Mouse (Mus musculus) cortical plate, adult 2 months (tissue): Measurements from ENCODE around the gene Aff1. TPM values are rescaled to one million over a fixed set of nuclear protein-coding genes. Genes with fewer than 3 reads are reported as not detected.

Experiments
- H3K27ac ChIP-seq: fragments of 200-500 bp; 2 replicates; pipeline ENCODE4 v1.5.1; 2012; ENCODE audit warnings: low read length, control low read depth, inconsistent platforms; ENCODE audit not compliant: insufficient read depth
- H3K4me1 ChIP-seq: fragments of 200-500 bp; 2 replicates; pipeline ENCODE4 v1.6.1; 2011; ENCODE audit warnings: low read length; ENCODE audit not compliant: control insufficient read depth, insufficient read depth
- H3K4me3 ChIP-seq: fragments of 200-500 bp; 2 replicates; pipeline ENCODE4 v1.5.1; 2011; ENCODE audit warnings: mild to moderate bottlenecking, low read length, control low read depth; ENCODE audit not compliant: insufficient read depth
- CTCF ChIP-seq: fragments of 200-500 bp; IDR thresholded peaks from 2 replicates; pipeline ENCODE4 v1.5.1; 2011; ENCODE audit warnings: mild to moderate bottlenecking, control low read depth, low read length; ENCODE audit not compliant: insufficient read depth; ENCODE audit errors: extremely low read depth
- POLR2A ChIP-seq: fragments of 200-500 bp; IDR thresholded peaks from 2 replicates; pipeline ENCODE4 v1.6.1; 2011; ENCODE audit warnings: mild to moderate bottlenecking, low read length, control low read depth; ENCODE audit not compliant: insufficient read depth; ENCODE audit errors: extremely low read depth
- polyA plus RNA-seq: library from polyadenylated mRNA; depleted of rRNA; stranded (reverse); fragments of >200 nt; gene quantifications from 2 replicates; pipeline ENCODE4 v1.2.3, GENCODE M21; 2012

Aff1 gene
- polyA plus RNA-seq, 1 experiment, result 3.6 TPM

DNA sequence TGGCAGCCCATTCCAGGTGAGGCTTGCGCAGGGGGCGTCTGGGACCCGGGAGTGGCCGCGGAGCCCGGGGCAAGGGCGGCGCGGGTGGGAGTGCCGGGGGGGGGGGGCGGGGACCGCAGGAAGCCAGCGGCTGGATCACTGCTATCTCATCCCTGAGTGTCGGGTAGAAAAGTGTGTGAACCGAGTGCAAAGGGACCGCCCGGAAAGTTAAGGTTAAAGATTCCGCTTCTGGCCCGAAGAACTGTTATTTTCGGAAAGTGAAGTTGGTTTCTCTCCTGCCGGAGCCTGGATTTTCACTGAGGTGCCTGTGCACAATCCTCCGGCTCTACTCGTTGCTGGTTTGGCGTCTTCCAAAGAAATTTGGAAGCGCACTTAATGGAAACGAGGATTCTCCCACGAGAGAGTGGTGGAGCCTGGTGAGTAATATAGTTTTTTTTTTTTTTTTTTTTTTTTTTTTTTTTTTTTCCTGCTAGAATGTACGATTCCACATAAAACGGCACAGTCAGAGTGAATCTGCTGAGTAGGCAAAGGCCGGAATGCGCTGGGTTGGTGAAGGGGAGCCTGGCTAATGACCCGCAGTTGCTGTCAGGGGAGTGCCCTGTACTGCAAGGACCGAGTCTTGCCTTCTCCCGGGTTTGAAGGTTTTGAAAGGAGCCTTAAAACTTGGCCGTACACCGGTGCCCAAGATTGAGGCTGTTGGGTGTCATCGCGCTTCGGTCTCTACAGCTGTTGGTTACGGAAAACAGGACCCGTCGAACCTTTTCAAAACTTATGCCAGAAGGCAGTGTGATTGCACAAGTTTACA is 62.4 kb downstream of the Aff1 start:
- H3K4me3 ChIP-seq, result peak overlapping the region; percentile 94
- peak overlapping the region; percentile 99 for H3K27ac ChIP-seq
- H3K4me1 ChIP-seq, result 0 out of 2 replicates have a peak, but pooled peaks cover 2% of the 10 kb centered on the region
- TF ChIP-seq CTCF, result no peak
- TF ChIP-seq POLR2A, result no peak

DNA sequence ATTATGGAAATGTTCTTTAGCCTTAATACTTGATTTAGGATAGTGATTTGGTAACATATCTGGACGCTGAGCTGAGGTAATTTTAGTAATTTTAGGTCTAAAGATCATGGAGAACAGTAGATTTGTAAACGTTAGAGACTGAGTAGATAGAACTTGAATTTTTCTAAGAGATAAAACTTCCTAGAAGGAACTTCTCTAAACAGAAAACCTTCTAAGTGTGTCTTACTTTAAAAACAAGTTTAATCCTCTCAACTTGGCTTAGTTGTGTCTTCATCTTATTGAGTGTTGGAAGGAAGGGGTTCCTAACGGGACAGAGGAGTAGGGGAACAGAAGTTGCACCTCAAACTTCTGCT is 62.9 kb downstream of the Aff1 start:
- TF ChIP-seq CTCF (no peak), POLR2A (no peak)
- Histone ChIP-seq H3K27ac (no peak overlapping the region), H3K4me1 (0 out of 2 replicates have a peak, but pooled peaks cover 2% of the 10 kb centered on the region), H3K4me3 (peak overlapping the region; percentile 94; the same call in 1 of the 2 replicates)

DNA sequence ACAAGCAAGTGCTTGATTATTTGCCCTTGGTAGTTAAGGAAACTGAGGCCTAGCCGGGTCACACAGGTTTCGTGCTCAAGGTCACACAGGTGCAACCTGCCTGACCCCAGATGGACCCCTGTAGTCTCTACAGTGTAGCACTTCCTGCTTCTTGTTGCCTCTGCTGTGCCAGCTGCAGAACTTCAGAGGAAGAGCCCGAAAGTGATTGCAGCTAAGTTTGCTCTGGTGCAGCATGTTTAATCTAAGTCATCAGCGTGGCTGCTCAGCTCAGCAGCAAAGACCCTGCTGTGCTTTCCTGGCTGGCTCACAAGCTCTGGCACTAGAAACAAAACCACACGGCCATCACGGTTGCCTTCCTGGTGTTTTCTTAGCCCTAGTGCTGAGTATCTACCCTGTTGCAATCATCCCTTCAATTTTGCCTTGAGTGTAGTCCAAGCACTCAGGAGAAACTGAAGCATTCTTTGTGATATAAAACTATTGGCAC is 64.1 kb downstream of the Aff1 start:
- Histone ChIP-seq H3K27ac (no peak overlapping the region), H3K4me3 (no peak overlapping the region), H3K4me1 (0 out of 2 replicates have a peak, but pooled peaks cover 2% of the 10 kb centered on the region)
- TF ChIP-seq CTCF, result no peak

DNA sequence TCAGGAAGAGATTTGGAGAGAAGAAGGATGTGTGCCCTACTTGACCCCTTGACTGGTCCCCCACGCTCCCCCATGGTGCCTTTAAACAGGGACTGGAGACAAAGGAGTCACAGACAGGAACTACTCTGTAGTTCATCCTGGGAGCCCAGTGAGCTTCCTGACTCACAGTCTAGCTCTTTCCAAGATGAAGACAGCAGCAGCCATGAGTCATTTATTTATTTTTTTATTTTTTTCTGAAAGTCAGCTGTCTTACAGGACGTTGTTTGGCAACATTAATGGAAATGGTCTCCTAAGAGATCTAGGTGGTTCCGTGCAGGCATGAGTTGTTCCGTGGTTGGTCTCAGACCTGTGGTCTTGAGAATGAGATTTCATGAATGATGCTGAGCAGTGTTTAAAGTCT is 66.3 kb downstream of the Aff1 start:
- H3K4me3 ChIP-seq, result no peak overlapping the region
- TF ChIP-seq CTCF, result no peak
- TF ChIP-seq POLR2A, result no peak
- H3K4me1 ChIP-seq, result no peaks in the 10 kb centered on the region
- H3K27ac ChIP-seq, result no peak overlapping the region

DNA sequence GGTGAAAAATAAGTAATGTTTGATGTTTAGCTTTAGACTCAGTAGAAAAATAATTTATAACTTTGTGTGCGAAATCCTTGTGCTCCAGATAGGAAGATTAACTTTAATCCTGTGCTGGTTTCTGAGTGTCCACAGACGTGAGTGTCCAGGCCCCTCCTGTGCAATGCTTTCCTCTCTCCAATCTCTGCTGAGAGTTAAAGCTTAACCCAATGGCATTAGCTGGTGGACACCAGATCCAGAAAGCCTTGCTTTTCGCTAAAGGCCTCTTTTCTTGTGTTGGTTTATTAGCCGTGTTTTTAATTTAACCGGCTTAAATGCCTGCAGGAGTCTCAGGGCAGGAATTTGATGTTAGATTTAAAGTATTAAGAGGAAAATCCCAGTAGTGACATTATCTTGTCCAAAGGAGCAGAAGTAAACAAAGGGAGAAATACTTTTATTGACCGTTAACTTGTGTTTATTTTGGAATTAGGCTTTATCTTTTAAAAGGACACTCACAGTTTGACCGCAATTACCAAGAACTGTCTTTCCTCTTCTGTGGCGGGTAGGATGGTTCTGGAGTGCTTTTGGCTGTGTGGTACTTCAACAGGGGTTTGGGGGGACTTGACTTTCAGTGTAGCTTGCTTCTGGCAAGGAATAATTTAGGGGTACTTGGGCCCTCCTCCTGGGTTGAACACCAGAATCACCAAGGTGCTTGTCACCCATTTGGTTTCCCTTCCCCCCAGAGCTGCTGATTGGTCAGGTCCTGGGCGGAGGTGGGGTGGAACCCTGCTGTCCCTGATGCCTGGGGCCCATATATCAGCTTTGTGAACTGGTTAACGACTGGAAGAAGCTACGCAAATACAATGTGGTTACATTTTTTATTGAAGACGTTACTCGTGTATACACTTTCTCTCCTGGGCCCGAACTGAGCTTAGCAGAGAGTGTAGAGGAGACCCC is 67.6 kb downstream of the Aff1 start:
- Histone ChIP-seq H3K4me3 (peak overlapping the region; percentile 20; the same call in 1 of the 2 replicates), H3K4me1 (no peaks in the 10 kb centered on the region), H3K27ac (no peak overlapping the region)
- no peak for TF ChIP-seq POLR2A
- no peak for TF ChIP-seq CTCF

DNA sequence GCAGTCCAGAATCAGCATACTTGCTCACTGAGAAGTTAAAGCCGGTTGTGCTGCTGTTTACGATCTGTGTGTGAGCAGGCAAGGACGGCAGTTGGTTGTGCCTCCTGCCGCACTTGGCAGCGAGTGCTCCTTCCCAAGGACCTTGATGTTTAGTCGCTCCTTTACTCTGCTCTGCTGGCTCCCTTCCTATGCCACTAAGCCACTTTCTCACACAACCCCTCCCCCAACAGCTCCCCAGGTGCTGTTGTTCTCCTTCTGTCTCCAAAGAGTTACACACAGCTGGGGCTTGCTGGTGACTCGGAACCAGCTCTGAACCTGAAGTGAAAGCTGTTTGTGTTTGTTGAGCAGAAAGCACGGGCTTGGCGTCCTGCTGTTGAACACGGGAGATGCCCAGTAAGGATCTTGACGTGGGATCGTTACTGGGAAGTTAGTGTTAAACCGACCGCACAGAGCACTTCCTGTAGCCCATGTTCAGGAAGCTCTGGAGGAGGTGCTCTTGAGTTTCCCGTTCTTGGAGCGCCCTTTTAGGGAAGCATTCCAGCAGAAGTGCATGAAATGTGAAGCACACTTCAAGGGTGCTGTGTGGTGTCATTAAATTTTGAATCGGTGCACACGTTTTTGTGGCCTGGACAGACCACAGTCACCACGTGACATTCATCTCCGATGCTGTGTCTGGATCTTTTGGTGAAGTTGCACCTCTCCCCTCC is 68.4 kb downstream of the Aff1 start:
- Histone ChIP-seq H3K27ac (no peak overlapping the region), H3K4me3 (peak overlapping the region; percentile 20), H3K4me1 (no peaks in the 10 kb centered on the region)
- no peak for TF ChIP-seq CTCF
- no peak for TF ChIP-seq POLR2A

DNA sequence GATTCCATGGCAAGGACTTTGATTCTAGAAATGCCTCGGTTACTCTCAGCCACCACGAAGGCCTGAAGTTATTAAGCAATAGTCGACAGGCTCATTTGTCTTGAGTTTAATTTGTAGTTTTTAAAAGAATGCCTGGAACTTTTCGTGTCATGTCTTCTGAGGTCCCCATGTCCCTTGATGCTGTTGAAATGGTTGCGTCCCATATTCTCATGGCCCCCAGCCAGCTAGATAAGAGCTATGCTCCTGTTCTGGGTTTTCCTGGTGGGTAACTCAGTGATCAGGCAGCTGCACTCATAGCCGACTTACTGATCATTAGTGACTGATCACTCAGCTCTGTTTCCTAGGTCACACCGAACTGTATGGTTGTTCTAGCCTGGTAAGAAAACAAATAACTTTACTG is 69.6 kb downstream of the Aff1 start:
- no peak overlapping the region for H3K27ac ChIP-seq
- TF ChIP-seq CTCF (no peak), POLR2A (no peak)
- no peak overlapping the region for H3K4me3 ChIP-seq
- H3K4me1 ChIP-seq, result no peaks in the 10 kb centered on the region

DNA sequence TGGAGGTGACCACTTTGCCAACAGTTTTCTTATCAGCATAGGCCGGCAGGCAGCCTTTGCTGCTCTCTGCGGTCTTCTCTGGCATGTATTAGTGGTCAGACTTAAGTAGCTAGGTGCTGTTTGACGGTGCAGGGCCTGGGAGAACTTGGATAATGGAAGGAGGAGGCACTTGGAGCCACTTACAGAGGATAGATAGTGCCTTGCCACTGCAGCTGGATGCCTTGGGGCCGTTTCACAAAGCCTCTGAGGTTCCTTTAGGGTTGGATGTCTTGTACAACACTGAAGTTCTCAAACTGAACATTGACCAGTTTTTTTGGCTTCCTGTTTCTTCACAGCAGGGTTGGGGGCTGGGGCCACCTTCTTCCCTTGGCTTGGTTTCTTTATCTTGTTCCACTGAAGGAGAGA is 70.7 kb downstream of the Aff1 start:
- H3K4me3 ChIP-seq, result no peak overlapping the region
- H3K4me1 ChIP-seq, result no peaks in the 10 kb centered on the region
- no peak overlapping the region for H3K27ac ChIP-seq
- TF ChIP-seq POLR2A (no peak), CTCF (no peak)

DNA sequence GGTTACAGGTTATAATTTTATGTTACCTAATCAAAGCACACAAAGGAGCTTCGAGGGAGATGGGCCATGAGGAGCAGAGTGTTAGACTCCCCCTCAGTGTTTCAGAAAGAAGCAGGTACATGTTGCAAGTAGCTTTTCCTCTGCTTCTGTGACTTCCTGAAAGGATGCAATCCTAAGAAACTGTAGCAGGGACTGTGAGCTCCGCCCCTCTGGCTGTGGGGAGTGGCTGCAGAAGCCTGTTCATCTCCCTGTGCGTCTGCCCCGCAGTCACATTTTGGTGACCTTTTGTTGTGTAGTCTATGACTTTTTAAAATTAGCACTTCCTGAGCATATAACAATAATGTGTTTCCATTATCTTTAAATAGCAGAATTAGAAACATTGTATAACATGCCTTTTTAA is 73.2 kb downstream of the Aff1 start:
- H3K4me1 ChIP-seq, result no peaks in the 10 kb centered on the region
- TF ChIP-seq CTCF (no peak), POLR2A (no peak)

More for the DNA sequence above, 73.2 kb downstream of the Aff1 start:
- Histone ChIP-seq H3K27ac (no peak overlapping the region), H3K4me3 (no peak overlapping the region)
